Mouse (Mus musculus) intestine, embryonic 15.5 days (tissue): ENCODE measurements around the gene Enpp3. TPM values are rescaled to one million over a fixed set of nuclear protein-coding genes. Genes with fewer than 3 reads are reported as not detected.
A peak's percentile ranks its signal among the peaks of the same experiment; 100 is the strongest.

Experiments
- ATAC-seq: fragments of 200-750 bp; cut with Nextera tagmentation; 2 replicates; pipeline ENCODE4 v1.8.0; 2017; ENCODE audit warnings: moderate TSS enrichment, moderate library complexity
- H3K27ac ChIP-seq: fragments of 300-500 bp; sonication (generic); 2 replicates; pipeline ENCODE4 v1.5.1; 2015; ENCODE audit warnings: mild to moderate bottlenecking, inconsistent platforms
- H3K27me3 ChIP-seq: fragments of 300-500 bp; sonication (generic); replicated peaks from 2 replicates; pipeline ENCODE4 v1.6.1; 2015; ENCODE audit warnings: inconsistent platforms
- H3K36me3 ChIP-seq: fragments of 300-500 bp; sonication (generic); 2 replicates; pipeline ENCODE4 v1.6.1; 2015; ENCODE audit warnings: inconsistent platforms
- H3K4me1 ChIP-seq: fragments of 300-500 bp; sonication (generic); replicated peaks from 2 replicates; pipeline ENCODE4 v1.6.1; 2015; ENCODE audit warnings: inconsistent platforms
- H3K4me2 ChIP-seq: fragments of 300-500 bp; sonication (generic); replicated peaks from 2 replicates; pipeline ENCODE4 v1.6.1; 2015; ENCODE audit warnings: mild to moderate bottlenecking, inconsistent platforms
- H3K4me3 ChIP-seq: fragments of 300-500 bp; sonication (generic); replicated peaks from 2 replicates; pipeline ENCODE4 v1.5.1; 2015; ENCODE audit warnings: inconsistent platforms
- H3K9ac ChIP-seq: fragments of 300-500 bp; sonication (generic); 2 replicates; pipeline ENCODE4 v1.6.1; 2015; ENCODE audit warnings: inconsistent platforms
- H3K9me3 ChIP-seq: fragments of 300-500 bp; sonication (generic); 2 replicates; pipeline ENCODE4 v1.6.1; 2016; ENCODE audit warnings: inconsistent platforms
- WGBS: fragments of 180-500 bp; shearing (Covaris S2); methylation state at CpG from one replicate; pipeline ENCODE4 v1.1.7; 2015; 5-methylcytosine and 5-hydroxymethylcytosine counted together
- polyA plus RNA-seq: library from polyadenylated mRNA; unstranded; fragments of >200 nt; fragmentation: Nextera tagmentation; extraction: Ambion mirVana; gene quantifications from 2 replicates; pipeline ENCODE4 v1.2.1, GENCODE M21; 2015

Gene Enpp3
- polyA plus RNA-seq, 1 experiment from 2014 or later = 13.1 TPM

DNA sequence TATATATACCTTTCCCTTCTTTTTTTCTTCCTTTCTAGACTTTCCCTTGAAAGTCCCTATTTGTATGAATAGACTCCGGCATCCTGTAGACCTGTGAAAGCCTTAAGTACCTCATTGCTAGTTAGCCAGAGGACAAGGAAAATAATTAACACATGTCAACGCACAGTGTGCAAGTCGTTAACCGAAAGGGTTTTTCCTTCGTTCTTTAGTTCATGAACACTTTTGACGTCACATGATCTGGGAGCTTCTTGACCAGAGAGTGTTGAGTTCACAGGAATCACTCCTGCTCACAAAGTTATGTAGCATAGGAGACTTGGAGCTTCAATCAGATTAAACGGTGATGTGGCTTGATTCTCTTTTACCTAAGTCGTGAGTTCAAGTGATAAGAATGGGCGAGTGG lies 10.3 kb downstream of the Enpp3 start:
- no peak overlapping the region for H3K4me3 ChIP-seq
- WGBS = 92% methylated on average over 9 of the region's 9 CpGs
- H3K4me2 ChIP-seq = no peak overlapping the region
- no peak for ATAC-seq
- peaks cover 4% of the 10 kb centered on the region; the same call in 1 of the 2 replicates for H3K4me1 ChIP-seq
- H3K27ac ChIP-seq = no peak overlapping the region
- H3K36me3 ChIP-seq = no peaks in the 10 kb centered on the region
- H3K27me3 ChIP-seq = no peaks in the 10 kb centered on the region
- H3K9me3 ChIP-seq = no peaks in the 10 kb centered on the region
- no peak overlapping the region for H3K9ac ChIP-seq

DNA sequence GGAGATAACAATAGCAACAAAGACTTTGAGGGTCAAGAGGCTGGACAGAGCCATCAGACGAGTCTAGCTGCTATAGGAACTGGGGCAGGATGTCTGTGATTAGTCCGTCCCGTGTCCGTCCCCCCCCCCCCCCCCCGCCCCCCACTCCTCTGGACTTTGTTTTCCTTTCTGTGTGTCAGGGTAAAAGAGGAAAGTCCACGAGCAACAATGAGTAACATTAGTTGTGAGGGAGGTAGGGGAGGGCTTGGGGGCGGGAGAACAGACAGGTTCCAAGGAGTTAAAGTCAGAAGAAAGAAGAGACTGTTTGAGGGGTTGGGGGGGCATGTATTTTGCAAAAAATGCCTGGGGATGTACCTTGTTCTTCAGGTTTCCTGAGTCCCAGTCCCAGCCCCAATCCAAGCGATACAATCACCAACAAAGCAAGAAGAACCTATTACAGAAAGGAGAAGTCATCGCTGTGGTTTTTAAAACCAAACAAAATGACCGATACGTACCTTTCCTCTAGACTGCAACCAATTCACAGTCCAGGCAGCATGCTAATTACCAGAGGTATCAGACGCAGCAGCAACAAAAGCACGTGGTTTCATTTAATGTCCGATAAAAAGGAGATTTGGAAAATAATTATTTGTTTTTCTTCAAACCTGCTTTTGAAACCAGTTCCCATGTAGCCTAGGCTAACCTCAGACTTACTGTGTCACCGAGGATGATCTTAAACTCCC lies 11.1 kb downstream of the Enpp3 start:
- no peak overlapping the region for H3K9ac ChIP-seq
- 65% methylated on average over 14 of the region's 15 CpGs for WGBS
- no peaks in the 10 kb centered on the region for H3K9me3 ChIP-seq
- peaks cover 4% of the 10 kb centered on the region; the same call in 1 of the 2 replicates for H3K4me1 ChIP-seq
- no peak overlapping the region for H3K4me2 ChIP-seq
- H3K36me3 ChIP-seq = no peaks in the 10 kb centered on the region
- ATAC-seq = no peak
- H3K27ac ChIP-seq = no peak overlapping the region
- H3K4me3 ChIP-seq = no peak overlapping the region
- no peaks in the 10 kb centered on the region for H3K27me3 ChIP-seq

DNA sequence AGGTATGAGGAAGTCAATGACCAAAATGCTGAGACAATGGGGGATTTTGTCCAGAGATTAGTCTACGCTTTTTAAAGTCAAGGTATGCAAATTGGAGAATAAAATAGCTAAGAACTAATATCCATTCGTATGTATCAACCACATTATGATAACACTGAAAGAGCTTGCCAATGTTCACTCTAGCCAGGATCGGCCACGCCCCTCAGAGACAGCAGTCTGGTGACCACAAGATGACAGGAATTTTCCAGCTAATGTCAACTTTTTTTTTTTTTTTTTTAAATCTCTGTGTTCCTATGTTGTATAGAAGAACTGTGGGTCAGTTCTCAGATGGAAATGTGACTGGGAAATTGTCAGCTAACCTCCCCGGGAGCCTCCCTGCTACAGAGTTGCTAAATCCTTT lies 12.2 kb downstream of the Enpp3 start:
- H3K9me3 ChIP-seq = no peaks in the 10 kb centered on the region
- no peak overlapping the region for H3K4me3 ChIP-seq
- no peak overlapping the region for H3K4me2 ChIP-seq
- no peak overlapping the region for H3K9ac ChIP-seq
- no peaks in the 10 kb centered on the region for H3K36me3 ChIP-seq
- no peaks in the 10 kb centered on the region for H3K27me3 ChIP-seq
- 83% methylated on average over 5 of the region's 5 CpGs for WGBS
- no peaks in the 10 kb centered on the region; the same call in 1 of the 2 replicates for H3K4me1 ChIP-seq
- H3K27ac ChIP-seq = no peak overlapping the region
- no peak for ATAC-seq

DNA sequence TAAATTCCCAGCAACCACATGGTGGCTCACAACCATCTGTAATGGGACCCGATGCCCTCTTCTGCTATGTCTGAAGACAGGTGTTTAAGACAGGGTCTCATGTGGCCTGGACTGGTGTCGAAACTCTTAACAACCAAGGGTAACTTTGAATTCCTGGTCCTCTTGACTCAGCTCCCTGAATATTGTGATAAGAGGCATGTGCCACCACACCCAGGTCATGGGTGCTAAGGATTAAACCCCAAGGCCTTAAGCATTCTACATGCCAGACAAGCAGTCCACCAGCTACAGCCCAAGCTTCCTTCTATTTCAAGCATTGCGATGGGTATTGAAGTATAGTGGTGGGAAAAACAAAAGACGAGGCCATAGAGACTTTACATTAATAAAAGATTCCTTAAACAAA lies 14.5 kb downstream of the Enpp3 start:
- no peak for ATAC-seq
- H3K36me3 ChIP-seq = no peaks in the 10 kb centered on the region
- H3K4me1 ChIP-seq = peaks cover 5% of the 10 kb centered on the region; the same call in 1 of the 2 replicates
- 90% methylated on average over 4 of the region's 4 CpGs for WGBS
- H3K27me3 ChIP-seq = no peaks in the 10 kb centered on the region
- no peak overlapping the region for H3K9ac ChIP-seq
- H3K4me3 ChIP-seq = no peak overlapping the region
- no peak overlapping the region for H3K4me2 ChIP-seq
- H3K9me3 ChIP-seq = no peaks in the 10 kb centered on the region
- H3K27ac ChIP-seq = no peak overlapping the region

DNA sequence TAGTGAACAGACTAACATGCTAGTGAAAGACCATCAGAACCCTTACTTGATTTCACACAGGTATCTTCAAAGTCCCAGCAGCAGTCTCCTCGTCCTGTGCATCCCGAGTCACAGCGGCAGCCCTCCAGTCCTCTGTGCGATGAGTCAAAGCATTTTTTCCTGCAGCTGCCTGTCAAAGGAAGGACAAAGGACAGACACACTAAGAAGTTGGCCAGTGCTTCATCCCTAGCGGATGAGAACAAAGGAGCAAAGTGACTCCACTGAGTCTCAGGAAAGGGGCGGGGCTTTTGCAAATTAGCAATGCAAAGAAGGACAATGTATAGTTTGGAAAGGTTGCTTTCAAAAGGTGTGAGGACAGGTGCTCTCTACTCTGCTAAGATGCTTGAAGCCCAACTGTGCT lies 16.5 kb downstream of the Enpp3 start:
- no peak overlapping the region for H3K27ac ChIP-seq
- peaks cover 5% of the 10 kb centered on the region; the same call in 1 of the 2 replicates for H3K4me1 ChIP-seq
- H3K4me3 ChIP-seq = no peak overlapping the region
- 40% methylated on average over 6 of the region's 6 CpGs for WGBS
- no peaks in the 10 kb centered on the region for H3K27me3 ChIP-seq
- no peaks in the 10 kb centered on the region for H3K36me3 ChIP-seq
- ATAC-seq = no peak
- no peak overlapping the region for H3K4me2 ChIP-seq
- no peak overlapping the region for H3K9ac ChIP-seq
- H3K9me3 ChIP-seq = no peaks in the 10 kb centered on the region

GRCm38 (mm10) chr10:24825456-24826081 lies 17.1 kb downstream of the Enpp3 start:
- ATAC-seq = peak; percentile 68
- Histone ChIP-seq H3K9me3 (no peaks in the 10 kb centered on the region), H3K27me3 (no peaks in the 10 kb centered on the region), H3K27ac (no peak overlapping the region), H3K36me3 (no peaks in the 10 kb centered on the region), H3K4me1 (peaks cover 5% of the 10 kb centered on the region; the same call in 1 of the 2 replicates), H3K4me3 (no peak overlapping the region), H3K9ac (no peak overlapping the region), H3K4me2 (no peak overlapping the region)
- WGBS = 58% methylated on average over 7 of the region's 7 CpGs

GRCm38 (mm10) chr10:24824621-24825020 lies 18.0 kb downstream of the Enpp3 start:
- Histone ChIP-seq H3K4me1 (peaks cover 5% of the 10 kb centered on the region; the same call in 1 of the 2 replicates), H3K4me2 (no peak overlapping the region), H3K27ac (no peak overlapping the region), H3K36me3 (no peaks in the 10 kb centered on the region), H3K27me3 (no peaks in the 10 kb centered on the region), H3K9ac (no peak overlapping the region), H3K9me3 (no peaks in the 10 kb centered on the region), H3K4me3 (no peak overlapping the region)
- no peak for ATAC-seq
- WGBS = 89% methylated on average over 8 of the region's 8 CpGs

DNA sequence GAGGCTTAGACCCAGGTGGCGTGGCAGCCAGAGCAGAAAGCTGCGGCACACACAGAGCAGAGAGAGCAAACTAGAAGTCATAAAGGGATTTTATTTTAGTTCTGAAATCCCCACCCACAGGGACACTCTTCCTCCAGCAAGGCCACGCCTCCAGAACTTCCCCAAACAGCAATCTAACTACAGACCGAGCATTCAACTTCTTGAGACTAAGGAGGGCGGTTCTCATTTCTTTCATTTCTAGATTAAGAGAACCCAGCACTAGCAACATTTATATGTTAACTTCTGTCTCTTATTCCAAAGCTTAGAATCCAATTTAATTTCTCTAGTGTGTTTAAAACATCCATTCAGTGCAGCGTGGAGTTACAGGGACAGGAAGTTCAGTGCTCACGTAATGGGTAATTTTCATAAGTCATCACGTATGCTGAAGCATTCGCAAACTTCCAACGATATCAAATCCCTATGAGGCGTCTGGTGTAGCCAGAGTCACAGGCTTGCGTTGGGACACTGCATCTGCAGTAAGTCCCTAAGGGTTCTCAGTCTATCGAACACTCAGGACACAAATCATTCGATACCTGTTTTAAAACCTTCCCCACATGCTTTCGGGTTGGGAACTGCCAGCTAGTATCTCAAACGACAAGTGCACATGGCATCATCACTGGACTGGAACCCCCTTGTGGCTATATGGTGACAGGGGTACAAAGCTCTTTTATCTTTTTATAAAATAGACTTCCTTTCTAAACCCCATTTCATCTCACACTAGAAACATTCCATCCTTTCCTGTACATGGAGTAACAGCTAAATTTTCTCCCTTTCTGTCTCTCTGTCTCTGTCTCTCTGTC lies 18.7 kb downstream of the Enpp3 start:
- Histone ChIP-seq H3K36me3 (no peaks in the 10 kb centered on the region), H3K27me3 (no peaks in the 10 kb centered on the region), H3K9me3 (no peaks in the 10 kb centered on the region), H3K9ac (no peak overlapping the region), H3K27ac (peak overlapping the region; percentile 27; the same call in 1 of the 2 replicates), H3K4me2 (peak overlapping the region; percentile 29; the same call in 1 of the 2 replicates), H3K4me1 (peaks cover 5% of the 10 kb centered on the region; the same call in 1 of the 2 replicates), H3K4me3 (no peak overlapping the region)
- 56% methylated on average over 16 of the region's 16 CpGs for WGBS
- ATAC-seq = peak; percentile 57; the same call in 1 of the 2 replicates

GRCm38 (mm10) chr10:24823265-24823664 lies 19.4 kb downstream of the Enpp3 start:
- Histone ChIP-seq H3K27ac (peak overlapping the region; percentile 27; the same call in 1 of the 2 replicates), H3K4me3 (no peak overlapping the region), H3K9ac (no peak overlapping the region), H3K27me3 (no peaks in the 10 kb centered on the region), H3K9me3 (no peaks in the 10 kb centered on the region), H3K4me1 (peaks cover 5% of the 10 kb centered on the region; the same call in 1 of the 2 replicates), H3K36me3 (no peaks in the 10 kb centered on the region), H3K4me2 (0 out of 2 replicates have a peak overlapping the region, but pooled peaks have one; percentile 29)
- ATAC-seq = peak; percentile 47; the same call in 1 of the 2 replicates
- WGBS = 28% methylated on average over 1 of the region's 1 CpGs

DNA sequence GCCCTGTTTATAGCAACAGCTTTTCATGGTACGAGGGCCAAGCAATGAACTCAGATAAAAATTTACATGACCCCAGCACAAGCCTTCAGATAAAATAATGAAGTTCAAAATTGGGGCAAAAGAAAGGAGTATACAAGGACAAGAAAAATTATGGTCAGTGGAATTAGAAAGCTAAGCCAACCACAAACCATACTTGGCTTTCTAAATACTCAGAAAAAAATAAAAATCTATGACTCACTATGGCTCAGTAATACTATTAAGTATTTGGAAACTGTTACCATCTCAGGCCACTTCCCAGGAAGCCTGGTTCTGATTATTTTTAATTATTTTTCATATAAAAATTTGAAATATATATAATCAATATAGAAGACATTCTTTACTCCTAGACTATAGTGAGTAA lies 19.8 kb downstream of the Enpp3 start:
- 61% methylated on average over 1 of the region's 1 CpGs for WGBS
- Histone ChIP-seq H3K9me3 (no peaks in the 10 kb centered on the region), H3K27me3 (no peaks in the 10 kb centered on the region), H3K9ac (no peak overlapping the region), H3K4me2 (no peak overlapping the region), H3K4me3 (no peak overlapping the region), H3K4me1 (peaks cover 5% of the 10 kb centered on the region; the same call in 1 of the 2 replicates), H3K27ac (no peak overlapping the region), H3K36me3 (no peaks in the 10 kb centered on the region)
- ATAC-seq = no peak

DNA sequence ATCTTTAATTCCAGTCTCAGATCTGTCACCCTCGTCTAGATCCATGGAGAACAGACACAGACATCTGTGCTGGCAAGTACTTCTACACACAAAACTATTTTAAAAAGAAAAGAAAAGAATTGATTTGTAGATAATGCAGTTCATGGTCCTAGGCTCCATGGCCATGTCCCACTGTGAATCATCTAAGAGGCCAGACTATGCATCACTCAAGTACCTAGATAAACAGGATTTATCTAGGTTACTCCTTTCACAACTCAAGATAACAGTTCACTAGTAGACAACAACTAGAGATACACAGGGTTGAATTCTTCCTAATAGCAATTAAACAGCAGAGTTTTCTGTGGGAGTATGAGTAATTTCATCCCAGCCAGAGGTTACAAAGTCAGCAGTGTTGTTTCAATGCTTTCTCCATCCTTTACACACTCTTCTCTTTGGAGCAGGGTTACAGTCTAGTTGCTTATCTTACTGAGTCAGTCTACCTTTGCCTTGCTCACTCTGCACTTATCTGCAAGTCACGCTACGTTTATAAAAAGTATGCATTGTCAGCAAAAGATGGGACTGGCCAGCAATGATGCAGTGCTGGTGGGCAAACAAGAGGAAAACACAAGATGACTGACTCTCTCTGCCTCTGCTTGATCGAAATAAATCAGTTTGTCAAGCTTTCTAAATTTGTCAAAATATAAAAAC lies 20.5 kb downstream of the Enpp3 start:
- H3K27ac ChIP-seq = no peak overlapping the region
- H3K27me3 ChIP-seq = no peaks in the 10 kb centered on the region
- no peak overlapping the region for H3K4me3 ChIP-seq
- WGBS = 65% methylated on average over 4 of the region's 4 CpGs
- H3K9me3 ChIP-seq = no peaks in the 10 kb centered on the region
- no peak overlapping the region for H3K9ac ChIP-seq
- no peaks in the 10 kb centered on the region for H3K36me3 ChIP-seq
- peak; percentile 64 for ATAC-seq
- H3K4me2 ChIP-seq = no peak overlapping the region
- peaks cover 5% of the 10 kb centered on the region; the same call in 1 of the 2 replicates for H3K4me1 ChIP-seq
